Mouse (Mus musculus) lung, embryonic 16.5 days (tissue): ENCODE results near the gene Aanat. TPM values are rescaled to one million over a fixed set of nuclear protein-coding genes. Genes with fewer than 3 reads are reported as not detected.

Source experiments
- ATAC-seq: fragments of 200-750 bp; cut with Nextera tagmentation; 2 replicates; pipeline ENCODE4 v1.8.0; 2017; ENCODE audit warnings: low read depth, mild to moderate bottlenecking, moderate library complexity
- H3K27ac ChIP-seq: fragments of 300-500 bp; sonication (generic); 2 replicates; pipeline ENCODE4 v1.5.1; 2014; ENCODE audit warnings: mild to moderate bottlenecking, control low read depth, low read length
- H3K27me3 ChIP-seq: fragments of 300-500 bp; sonication (generic); 2 replicates; pipeline ENCODE4 v1.6.1; 2014; ENCODE audit warnings: low read depth, low read length, mixed read lengths; ENCODE audit not compliant: control insufficient read depth, insufficient read depth
- H3K36me3 ChIP-seq: fragments of 300-500 bp; sonication (generic); 2 replicates; pipeline ENCODE4 v1.6.1; 2014; ENCODE audit warnings: low read length; ENCODE audit not compliant: control insufficient read depth, insufficient read depth
- H3K4me1 ChIP-seq: fragments of 300-500 bp; sonication (generic); replicated peaks from 2 replicates; pipeline ENCODE4 v1.6.1; 2014; ENCODE audit warnings: low read length, mixed read lengths; ENCODE audit not compliant: control insufficient read depth, insufficient read depth
- H3K4me2 ChIP-seq: fragments of 300-500 bp; sonication (generic); 2 replicates; pipeline ENCODE4 v1.6.1; 2014; ENCODE audit warnings: low read depth, low read length, control low read depth
- H3K4me3 ChIP-seq: fragments of 300-500 bp; sonication (generic); 2 replicates; pipeline ENCODE4 v1.5.1; 2014; ENCODE audit warnings: mild to moderate bottlenecking, low read length, control low read depth
- H3K9ac ChIP-seq: fragments of 300-500 bp; sonication (generic); 2 replicates; pipeline ENCODE4 v1.6.1; 2014; ENCODE audit warnings: low read length, control low read depth
- H3K9me3 ChIP-seq: fragments of 300-500 bp; sonication (generic); 2 replicates; pipeline ENCODE4 v1.6.1; 2016; ENCODE audit warnings: low read length; ENCODE audit not compliant: control insufficient read depth
- WGBS: fragments of 180-500 bp; shearing (Covaris S2); extraction: QIAGEN DNeasy Blood & Tissue Kit; methylation state at CpG from one replicate; pipeline ENCODE4 v1.1.7; 2014; 5-methylcytosine and 5-hydroxymethylcytosine counted together
- polyA plus RNA-seq: library from polyadenylated mRNA; unstranded; fragments of >200 nt; fragmentation: Nextera tagmentation; extraction: Ambion mirVana; gene quantifications from 2 replicates; pipeline ENCODE4 v1.2.1, GENCODE M21; 2015

The Aanat gene
- polyA plus RNA-seq, 1 experiment from 2014 or later: not detected

DNA sequence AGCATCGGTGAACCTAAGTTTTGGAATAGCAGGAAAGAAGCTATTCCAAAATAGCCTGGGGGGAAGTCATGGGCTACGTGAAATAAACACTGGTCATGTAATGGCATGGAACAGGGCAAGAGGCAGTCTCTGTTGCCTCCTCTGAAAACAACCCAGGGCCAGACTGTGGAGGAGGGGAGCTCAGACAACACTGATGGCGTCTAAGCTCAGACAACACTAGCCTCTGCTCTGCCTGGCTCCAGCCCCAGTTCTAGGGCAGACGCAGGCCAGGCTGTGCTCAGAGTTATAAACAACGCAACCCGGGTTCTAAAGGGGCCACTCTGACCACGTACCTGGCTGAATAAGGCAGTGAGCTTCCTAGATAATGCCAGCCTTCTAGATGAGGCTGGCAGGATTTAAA lies 35.5 kb upstream of the Aanat start:
- Histone ChIP-seq H3K36me3 (peaks cover 6% of the 10 kb centered on the region), H3K9ac (peak overlapping the region; percentile 25; the same call in 1 of the 2 replicates), H3K27me3 (no peaks in the 10 kb centered on the region), H3K27ac (peak overlapping the region; percentile 71), H3K9me3 (no peaks in the 10 kb centered on the region), H3K4me1 (peaks cover 29% of the 10 kb centered on the region), H3K4me2 (no peak overlapping the region), H3K4me3 (no peak overlapping the region)
- ATAC-seq: peak; percentile 85
- 42% methylated on average over 7 of the region's 7 CpGs for WGBS

DNA sequence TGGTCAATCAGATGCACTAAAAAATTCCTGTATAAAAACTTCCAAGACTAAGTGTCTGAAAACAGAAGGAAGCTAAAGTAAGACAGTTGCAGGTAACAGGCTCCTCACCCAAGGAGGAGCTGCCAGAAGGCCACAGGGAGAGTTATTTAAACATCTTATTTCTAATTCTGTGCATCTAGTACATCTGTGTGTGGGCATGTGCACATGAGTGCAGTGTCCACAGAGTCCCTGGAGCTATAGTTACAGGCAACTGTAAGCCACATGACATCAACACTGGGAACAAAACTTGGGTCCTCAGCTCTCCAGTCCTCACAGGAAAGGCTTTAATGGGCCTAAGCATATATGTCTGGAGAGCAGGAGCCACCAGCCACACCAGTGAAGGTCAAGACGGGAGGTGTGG lies 34.0 kb upstream of the Aanat start:
- H3K9ac ChIP-seq: no peak overlapping the region
- WGBS: 82% methylated on average over 1 of the region's 1 CpGs
- H3K27ac ChIP-seq: no peak overlapping the region
- H3K4me1 ChIP-seq: peaks cover 31% of the 10 kb centered on the region
- no peak for ATAC-seq
- H3K27me3 ChIP-seq: no peaks in the 10 kb centered on the region
- no peaks in the 10 kb centered on the region for H3K9me3 ChIP-seq
- H3K4me2 ChIP-seq: no peak overlapping the region
- H3K36me3 ChIP-seq: no peaks in the 10 kb centered on the region; the same call in 1 of the 2 replicates
- no peak overlapping the region for H3K4me3 ChIP-seq

DNA sequence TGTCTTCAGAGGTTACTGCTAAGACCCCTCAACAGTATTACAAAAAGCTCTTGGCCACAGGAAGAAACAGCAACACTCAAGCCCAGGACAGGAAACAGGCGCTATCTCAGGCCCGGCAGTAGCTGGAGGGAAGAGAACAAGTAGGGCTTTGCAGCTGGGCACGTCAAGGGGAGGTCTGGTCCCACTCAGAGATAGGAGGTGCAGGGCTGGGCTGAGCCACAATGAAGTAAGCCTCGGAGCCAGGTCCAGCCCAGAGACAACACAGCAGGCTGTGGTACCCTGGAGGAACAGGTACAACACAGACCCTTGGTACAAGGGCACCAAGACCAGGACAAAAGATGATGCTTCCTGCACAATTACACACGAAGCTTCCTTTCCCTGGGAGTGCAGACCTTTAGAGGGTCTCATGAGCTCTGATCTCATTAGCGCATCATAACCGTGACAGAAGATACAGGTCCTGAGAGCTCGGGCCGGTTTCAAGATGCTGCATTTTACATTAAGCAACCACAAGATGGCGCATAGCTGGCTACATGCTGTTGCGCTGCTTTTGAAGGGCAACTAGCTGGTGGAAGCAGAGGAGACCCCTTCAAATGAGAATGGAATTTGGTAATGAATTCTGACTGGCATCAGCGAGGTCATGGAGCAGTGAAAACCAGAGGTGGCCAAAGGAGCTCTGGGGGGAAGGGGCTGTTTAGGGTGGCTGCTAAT lies 31.9 kb upstream of the Aanat start:
- 29% methylated on average over 12 of the region's 12 CpGs for WGBS
- Histone ChIP-seq H3K27me3 (no peaks in the 10 kb centered on the region), H3K4me3 (no peak overlapping the region), H3K36me3 (no peaks in the 10 kb centered on the region), H3K4me1 (peaks cover 30% of the 10 kb centered on the region), H3K9me3 (no peaks in the 10 kb centered on the region), H3K27ac (no peak overlapping the region), H3K9ac (no peak overlapping the region), H3K4me2 (no peak overlapping the region)
- ATAC-seq: 0 out of 2 replicates have a peak, but pooled peaks have one; percentile 20

DNA sequence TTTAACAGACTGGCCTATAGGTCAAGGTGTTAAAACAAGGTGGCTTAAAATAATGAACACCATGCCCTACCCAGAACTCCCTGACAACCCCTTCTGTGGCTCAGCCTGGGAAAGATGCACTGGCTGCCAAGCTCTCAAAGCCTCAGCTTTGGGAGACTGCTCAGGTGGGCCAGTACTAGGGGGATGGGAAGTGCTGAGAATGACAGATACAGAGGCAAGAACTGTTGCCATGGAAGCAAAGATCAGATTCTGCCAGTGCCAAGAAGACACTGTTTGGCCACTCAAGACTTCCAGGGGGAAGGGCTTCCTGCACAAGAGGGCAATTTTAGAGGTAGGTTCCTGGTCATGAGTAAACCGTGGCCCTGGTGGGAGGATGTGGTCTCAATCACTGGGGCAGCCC lies 30.7 kb upstream of the Aanat start:
- Histone ChIP-seq H3K4me2 (no peak overlapping the region), H3K4me3 (no peak overlapping the region), H3K4me1 (peaks cover 18% of the 10 kb centered on the region), H3K9me3 (no peaks in the 10 kb centered on the region), H3K36me3 (no peaks in the 10 kb centered on the region), H3K27ac (no peak overlapping the region), H3K9ac (no peak overlapping the region), H3K27me3 (no peaks in the 10 kb centered on the region)
- WGBS: 33% methylated on average over 1 of the region's 1 CpGs
- ATAC-seq: no peak

DNA sequence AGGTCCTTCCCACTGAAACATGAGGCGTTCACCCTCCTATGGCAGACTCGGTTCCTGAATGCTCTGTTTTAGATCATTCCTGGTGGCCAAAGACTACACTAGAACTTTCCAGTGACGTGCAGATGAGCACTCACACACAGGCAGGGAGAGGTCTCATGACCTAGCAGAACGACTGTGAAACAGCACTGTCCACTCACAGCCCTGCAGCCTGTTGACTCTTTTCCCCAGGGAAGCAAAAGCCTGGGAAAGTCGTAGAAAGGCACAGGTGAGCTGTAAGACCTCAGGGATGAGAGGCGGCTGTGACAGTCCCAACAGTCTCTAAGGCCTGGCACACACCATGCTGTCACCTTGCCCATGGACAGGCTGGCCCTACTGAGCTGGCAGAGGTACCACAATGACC lies 29.9 kb upstream of the Aanat start:
- Histone ChIP-seq H3K4me3 (no peak overlapping the region), H3K27me3 (no peaks in the 10 kb centered on the region), H3K9ac (no peak overlapping the region), H3K27ac (no peak overlapping the region), H3K36me3 (no peaks in the 10 kb centered on the region), H3K4me1 (peaks cover 11% of the 10 kb centered on the region), H3K9me3 (no peaks in the 10 kb centered on the region), H3K4me2 (no peak overlapping the region)
- no peak for ATAC-seq
- WGBS: 41% methylated on average over 6 of the region's 6 CpGs

DNA sequence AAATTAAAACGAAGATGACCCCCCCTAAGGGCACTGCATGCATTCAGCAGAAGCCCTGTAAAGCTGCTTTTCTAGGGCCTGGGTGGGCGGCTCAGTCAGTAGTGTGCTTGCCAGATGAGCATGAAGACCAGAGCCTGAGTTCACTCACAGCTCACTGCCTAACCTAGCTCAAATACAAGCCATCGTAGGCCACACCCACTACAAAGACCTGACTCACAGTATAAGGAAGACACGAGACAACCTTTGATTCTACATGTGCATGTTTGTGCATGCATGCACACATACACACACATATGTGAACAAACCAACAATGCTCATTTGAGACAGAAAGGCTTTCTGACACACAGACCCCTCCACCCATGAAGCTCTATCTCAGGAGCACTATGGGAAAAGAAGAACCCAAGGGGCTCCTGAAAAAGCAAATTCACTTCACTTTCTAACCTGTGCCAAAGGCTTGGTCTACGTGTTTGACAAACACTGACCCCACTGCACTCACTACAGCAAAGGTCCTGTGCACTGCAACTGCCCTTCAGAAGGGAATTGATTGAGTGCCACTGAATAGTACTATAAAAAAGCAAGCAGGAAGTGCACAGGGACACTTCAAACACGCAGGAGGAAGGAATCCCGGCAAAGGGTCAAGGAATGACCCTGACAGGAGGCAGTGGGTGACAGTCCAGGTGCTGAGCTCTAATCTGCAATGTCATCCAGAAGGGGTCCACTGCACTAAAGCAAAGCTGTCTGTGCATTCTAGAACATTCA lies 20.8 kb upstream of the Aanat start:
- Histone ChIP-seq H3K4me3 (no peak overlapping the region), H3K36me3 (no peaks in the 10 kb centered on the region), H3K27me3 (no peaks in the 10 kb centered on the region), H3K9me3 (no peaks in the 10 kb centered on the region), H3K4me2 (no peak overlapping the region), H3K4me1 (peaks cover 4% of the 10 kb centered on the region), H3K27ac (no peak overlapping the region), H3K9ac (no peak overlapping the region; the same call in 1 of the 2 replicates)
- 41% methylated on average over 7 of the region's 7 CpGs for WGBS
- no peak; the same call in 1 of the 2 replicates for ATAC-seq

DNA sequence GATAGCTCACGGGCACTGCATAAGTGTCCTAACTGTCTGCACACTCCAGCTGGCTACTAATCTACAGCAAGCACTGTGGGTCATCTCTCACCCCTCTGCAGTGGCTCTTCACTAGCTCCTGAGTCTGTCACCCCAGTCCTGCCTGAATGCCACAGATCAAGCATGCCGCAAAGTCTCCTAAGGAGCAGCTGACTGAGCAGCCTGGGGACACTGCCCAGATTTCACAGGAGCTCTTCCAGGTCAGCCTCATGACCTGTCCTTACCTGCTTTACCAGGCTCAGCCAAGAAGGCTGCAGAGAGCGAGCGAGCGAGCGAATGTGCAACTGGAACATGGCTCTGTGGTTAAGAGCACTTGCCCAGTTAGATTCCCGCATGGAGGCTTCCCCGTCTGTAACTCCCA lies 18.7 kb upstream of the Aanat start:
- ATAC-seq: no peak
- Histone ChIP-seq H3K9me3 (no peaks in the 10 kb centered on the region), H3K4me3 (no peak overlapping the region), H3K4me2 (no peak overlapping the region), H3K27ac (no peak overlapping the region), H3K4me1 (peaks cover 4% of the 10 kb centered on the region), H3K27me3 (no peaks in the 10 kb centered on the region), H3K9ac (no peak overlapping the region), H3K36me3 (no peaks in the 10 kb centered on the region)
- WGBS: 82% methylated on average over 8 of the region's 8 CpGs

DNA sequence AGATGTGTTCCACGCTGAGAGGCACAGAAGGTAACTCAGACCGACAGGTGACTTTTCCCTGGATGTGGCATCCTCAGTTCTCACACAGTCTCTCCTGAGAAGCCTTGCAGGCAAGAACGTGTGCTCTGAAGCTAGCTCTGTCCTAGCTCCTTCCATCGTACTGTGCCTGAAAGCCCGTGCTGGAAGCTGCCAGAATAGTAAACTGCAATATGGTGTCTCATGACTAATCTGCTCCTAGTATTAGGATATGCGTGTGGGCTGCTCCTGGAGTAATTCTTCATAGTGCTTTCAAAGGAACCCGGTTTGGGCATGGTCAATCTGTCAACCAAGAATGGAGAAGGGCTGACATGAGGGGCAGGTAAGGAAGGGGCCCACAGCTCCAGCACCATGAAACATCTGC lies 15.4 kb upstream of the Aanat start:
- Histone ChIP-seq H3K27ac (no peak overlapping the region), H3K36me3 (no peaks in the 10 kb centered on the region), H3K4me1 (peaks cover 9% of the 10 kb centered on the region), H3K27me3 (no peaks in the 10 kb centered on the region), H3K9me3 (no peaks in the 10 kb centered on the region), H3K9ac (no peak overlapping the region), H3K4me3 (no peak overlapping the region), H3K4me2 (no peak overlapping the region)
- WGBS: 78% methylated on average over 7 of the region's 7 CpGs
- ATAC-seq: no peak

DNA sequence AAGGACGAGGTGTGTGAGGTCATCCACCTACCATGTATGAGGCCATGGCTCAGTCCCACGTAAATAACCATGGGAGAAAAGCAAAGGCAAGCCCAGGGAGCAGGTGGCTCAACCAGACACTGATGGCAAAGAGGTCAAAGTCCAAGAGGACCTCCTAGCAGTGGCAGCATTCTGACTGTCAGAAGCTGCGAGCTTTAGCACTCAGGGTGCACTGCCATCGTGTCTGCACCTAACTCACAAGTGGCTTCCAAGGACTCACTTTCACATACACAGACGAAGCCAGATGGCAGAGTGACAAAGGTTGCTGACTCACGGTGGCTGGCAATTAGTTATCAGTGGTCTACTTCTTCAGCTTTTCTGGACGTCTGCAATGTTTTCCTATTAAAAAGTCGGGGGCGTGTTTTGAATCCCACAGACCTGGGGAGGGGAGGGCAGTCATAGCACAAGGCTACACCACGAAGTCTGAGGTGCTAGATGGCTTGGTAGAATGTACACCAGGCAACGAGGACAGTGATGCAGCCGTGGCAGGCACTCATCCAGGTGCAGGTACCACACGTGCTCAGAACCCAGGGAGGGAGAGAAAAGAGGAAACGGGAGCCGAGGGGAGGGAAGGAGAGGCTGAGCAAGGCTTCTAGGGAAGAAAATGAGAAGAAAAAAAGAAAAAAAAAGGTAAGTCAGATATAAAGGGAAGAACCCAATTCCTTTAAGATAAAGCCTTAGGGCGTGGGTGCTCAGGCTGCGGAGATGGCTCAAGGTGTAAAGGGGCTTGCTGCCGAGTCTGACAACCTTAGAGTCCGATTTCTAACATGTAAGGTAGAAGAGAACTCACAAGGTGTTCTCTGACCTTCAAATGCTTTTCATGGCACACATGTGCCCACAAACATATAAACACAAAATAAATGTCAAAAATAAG lies 14.2 kb upstream of the Aanat start:
- no peak overlapping the region for H3K4me3 ChIP-seq
- ATAC-seq: no peak
- peaks cover 9% of the 10 kb centered on the region for H3K4me1 ChIP-seq
- H3K36me3 ChIP-seq: no peaks in the 10 kb centered on the region
- no peak overlapping the region for H3K27ac ChIP-seq
- H3K27me3 ChIP-seq: no peaks in the 10 kb centered on the region
- no peak overlapping the region for H3K9ac ChIP-seq
- no peaks in the 10 kb centered on the region for H3K9me3 ChIP-seq
- 65% methylated on average over 19 of the region's 19 CpGs for WGBS
- H3K4me2 ChIP-seq: no peak overlapping the region
